Mouse (Mus musculus) v-Abl transformed pro-B cells (cell line): ENCODE measurements at regions not wholly inside any gene's neighbourhood (a gene's known extent, or its start where the extent isn't known, plus 50 kb on each side); places are given as distances from the start of the nearest gene placed in this dataset.

Experiments
- in situ Hi-C, 2 experiments: fragments of 400-800 bp; cut with MboI; formaldehyde crosslinking; loops; one replicate each; pipeline ENCODE4 v1.15.1; 2025; ENCODE audit not compliant: unreplicated experiment in 2 of 2

DNA sequence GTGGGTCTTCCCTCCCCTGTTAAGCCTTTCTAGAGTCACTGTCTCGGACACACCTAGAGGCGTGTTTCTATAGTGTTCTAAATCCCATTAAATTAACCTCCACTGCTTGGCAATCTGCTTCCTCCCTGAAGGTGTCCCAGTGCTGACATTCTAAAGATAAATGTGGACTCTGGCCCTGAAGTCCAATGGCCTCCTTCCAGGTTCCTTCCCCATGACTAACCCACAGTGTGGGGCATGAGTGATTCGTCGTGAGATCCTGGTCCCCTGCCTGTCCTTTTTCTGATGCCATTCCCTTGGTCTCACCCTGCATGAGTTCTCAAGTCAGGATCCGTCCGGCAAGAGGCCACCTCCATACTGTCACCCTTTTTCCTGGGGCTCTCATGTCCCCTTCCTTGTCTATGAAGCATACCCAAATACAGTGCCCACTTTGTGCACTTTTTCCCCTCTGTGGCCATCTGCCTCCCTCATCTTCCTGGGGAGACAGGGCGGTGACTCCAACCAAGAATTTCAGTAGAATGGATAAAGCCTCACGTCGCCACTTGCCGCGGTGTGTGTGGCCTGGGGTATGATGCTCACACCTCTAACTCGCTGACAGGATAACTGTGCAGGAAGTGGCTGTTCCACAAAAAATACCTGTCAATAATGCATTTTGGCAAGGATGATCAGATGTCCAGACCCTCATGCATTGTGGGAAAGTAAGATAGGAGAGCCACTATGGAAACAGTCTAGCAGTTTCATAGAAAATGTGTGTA, 152.9 kb downstream of the Gm9376 start:
- in situ Hi-C loops = loop anchor here in 1 of 2 experiments (25.0 kb wide), 1 partner anchor 318 kb away; no protein-coding TSS in a partner anchor

DNA sequence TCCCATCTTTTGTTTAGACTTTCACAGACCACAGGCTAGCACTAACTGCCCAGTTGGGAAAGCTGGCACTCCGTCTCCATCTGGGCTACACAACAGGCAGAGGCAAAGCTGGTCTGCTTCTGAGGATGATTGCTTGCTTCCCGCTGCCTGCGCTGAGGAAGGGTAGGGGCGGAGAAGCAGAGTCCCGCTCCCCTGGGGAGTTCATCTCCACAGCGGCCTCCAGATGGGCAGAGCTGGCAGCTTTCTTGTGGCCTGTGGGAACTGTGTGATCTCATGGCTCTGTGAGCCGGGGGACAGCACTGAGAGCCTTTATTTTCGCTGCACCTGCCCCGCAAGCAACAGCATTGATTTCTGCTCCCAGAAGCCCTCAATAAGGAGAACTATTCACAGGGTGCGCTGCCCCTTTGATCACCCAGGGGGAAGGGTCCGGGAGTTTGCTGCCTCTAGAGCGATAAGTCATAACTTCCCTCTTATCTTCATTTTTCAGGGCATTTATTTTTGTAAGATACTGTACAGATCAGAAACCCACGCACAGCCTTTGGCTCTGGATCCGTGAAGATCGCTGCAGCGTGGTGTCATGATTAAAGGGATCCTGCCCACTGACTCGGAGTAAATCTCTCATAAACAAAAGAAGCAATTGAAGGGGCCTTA, 155.7 kb downstream of the Gm9376 start:
- in situ Hi-C loops = loop anchor here in 1 of 2 experiments (25.0 kb wide), 1 partner anchor 315 kb away; no protein-coding TSS in a partner anchor

DNA sequence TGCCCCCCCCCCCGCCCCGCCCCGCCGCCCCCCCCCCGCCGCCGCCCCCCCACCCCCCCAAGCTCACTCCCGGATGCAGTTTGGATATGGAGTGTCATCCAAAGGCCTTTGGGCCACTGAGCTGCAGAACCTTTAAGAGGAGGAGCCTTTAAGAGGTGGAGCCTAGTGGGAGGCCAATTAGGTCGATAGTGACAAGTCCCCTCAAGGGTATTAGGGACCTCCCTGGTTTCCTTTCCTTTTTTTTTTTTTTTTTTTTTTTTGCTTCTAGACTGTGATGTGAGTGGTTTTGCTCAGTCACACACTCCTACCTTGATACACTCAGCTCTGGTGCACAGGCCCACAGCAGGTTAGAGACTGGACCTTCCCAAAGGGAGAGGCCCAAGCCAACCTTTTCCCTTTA, 156.5 kb downstream of the Gm9376 start:
- in situ Hi-C loops = loop anchor here in 1 of 2 experiments (25.0 kb wide), 1 partner anchor 314 kb away; no protein-coding TSS in a partner anchor

DNA sequence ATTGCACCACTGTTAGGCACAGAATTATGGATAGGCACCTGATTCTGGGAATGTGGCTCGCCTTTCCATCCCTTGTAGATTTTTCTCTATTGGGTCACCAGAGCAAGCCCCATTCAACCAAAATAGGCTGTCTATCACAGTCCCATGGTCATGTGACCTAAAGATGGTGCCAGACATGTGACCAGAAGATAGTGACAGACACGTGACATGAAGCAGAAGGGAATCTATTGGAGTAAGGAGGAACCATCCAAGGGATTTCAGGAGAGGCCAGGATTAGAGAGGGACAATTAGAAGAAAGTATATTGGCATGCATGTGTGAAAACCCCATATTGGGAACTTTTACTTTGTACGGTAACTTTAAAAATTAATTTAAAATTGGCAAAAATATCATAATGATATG, 159.8 kb downstream of the Gm9376 start:
- in situ Hi-C loops = no loop called here

DNA sequence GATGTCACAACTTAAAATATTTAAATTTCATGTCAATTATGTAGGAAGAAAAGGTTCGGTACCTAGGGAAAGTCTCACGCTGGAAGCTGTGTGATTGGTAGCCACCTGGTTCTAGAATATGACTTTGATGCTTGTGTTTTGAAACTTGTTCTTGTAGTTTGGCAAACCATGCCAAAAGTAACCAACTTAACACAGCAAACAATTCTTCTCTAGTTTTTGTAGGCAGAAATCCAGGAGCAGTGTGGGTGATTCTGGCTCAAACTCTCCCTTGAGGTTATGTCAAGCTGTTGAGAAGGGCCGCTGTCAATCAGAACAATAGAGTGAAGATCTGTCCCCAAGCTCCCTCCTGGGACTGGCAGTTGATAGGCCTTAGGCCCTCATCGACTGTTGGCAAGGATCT, 163.5 kb downstream of the Gm9376 start:
- in situ Hi-C loops = loop anchor here in 1 of 2 experiments (10.0 kb wide), 2 partner anchors 205 to 285 kb away; no protein-coding TSS in a partner anchor

DNA sequence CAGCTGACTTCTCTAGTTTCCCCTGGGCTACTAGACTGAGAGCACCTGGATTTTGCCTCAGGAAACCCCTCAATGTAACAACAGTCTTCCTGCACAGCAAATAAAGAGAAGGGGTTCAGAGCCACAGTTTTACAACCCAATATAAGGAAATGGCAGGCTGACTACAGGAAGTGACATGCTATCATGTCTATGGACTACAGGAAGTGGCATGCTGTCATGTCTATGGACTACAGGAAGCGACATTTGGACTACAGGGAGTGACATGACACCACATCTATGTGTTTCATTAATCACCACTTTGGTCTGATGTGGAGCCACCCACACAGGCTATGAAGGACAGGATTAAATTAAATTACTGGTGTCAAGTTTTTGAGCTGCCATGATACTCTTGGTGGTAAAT, 164.0 kb downstream of the Gm9376 start:
- in situ Hi-C loops = loop anchor here in 1 of 2 experiments (10.0 kb wide), 2 partner anchors 206 to 286 kb away; no protein-coding TSS in a partner anchor

DNA sequence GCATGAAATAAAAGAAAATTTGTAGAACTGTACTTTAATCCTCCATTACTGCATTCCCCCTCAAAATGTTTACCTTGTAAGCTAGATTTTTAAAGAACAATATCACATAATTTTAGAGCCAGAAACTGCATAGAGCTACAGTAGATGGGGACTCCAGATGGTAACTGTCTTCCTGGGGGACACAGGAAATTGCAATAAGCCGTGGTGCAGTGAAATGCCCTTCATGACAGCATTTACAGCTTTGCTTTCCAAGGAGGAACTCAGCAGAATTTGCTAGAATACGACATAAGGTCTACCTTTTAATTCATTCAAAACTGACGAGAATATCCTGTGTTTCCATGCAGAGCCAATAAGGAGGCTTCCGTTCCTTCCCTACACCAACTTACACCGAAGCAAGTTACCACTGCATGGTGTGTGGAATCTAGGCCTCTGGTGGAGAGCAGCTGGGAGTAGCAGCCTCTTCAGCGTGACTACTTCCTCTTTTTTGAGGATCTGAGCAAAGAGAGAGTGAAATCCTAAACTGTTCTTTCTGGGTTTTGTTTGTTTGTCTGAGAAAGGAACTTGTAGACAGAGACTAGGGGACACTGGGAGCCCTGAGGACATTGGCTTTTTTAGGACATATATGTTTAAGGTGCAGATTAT, 164.6 kb downstream of the Gm9376 start:
- in situ Hi-C loops = loop anchor here in 1 of 2 experiments (10.0 kb wide), 2 partner anchors 207 to 287 kb away; no protein-coding TSS in a partner anchor
